Mouse (Mus musculus): ENCODE results near the gene Mlxip. TPM values are rescaled to one million over a fixed set of nuclear protein-coding genes. Genes with fewer than 3 reads are reported as not detected.
A peak's percentile ranks its signal among the peaks of the same experiment; 100 is the strongest.

The Mlxip gene
- polyA plus RNA-seq, 1 experiment, result 61.2 TPM

GRCm38 (mm10) chr5:123378712-123379111, 15.9 kb upstream of the Mlxip start:
- Histone ChIP-seq H3K4me1 (ENCODE audit: control insufficient read depth, insufficient read depth, low read length) (peaks cover 4% of the 10 kb centered on the region; the same call in 1 of the 2 replicates), H3K4me3 (replicated peaks; ENCODE audit: extremely low read depth, low read depth, low read length) (no peak overlapping the region)
- 80% methylated on average over 9 of the region's 9 CpGs for WGBS
- no peak for DNase-seq
- TF ChIP-seq POLR2A (IDR thresholded peaks at IDR 0.05; ENCODE audit: borderline replicate concordance, extremely low read depth, low read depth, low read length) (no peak), CTCF (IDR thresholded peaks at IDR 0.05; ENCODE audit: insufficient read depth, low read length) (no peak)

GRCm38 (mm10) chr5:123379504-123379931, 15.1 kb upstream of the Mlxip start:
- no peak for TF ChIP-seq POLR2A (IDR thresholded peaks at IDR 0.05; ENCODE audit: borderline replicate concordance, extremely low read depth, low read depth, low read length)
- TF ChIP-seq CTCF (IDR thresholded peaks at IDR 0.05; ENCODE audit: insufficient read depth, low read length), result no peak
- DNase-seq, result no peak
- Histone ChIP-seq H3K4me1 (ENCODE audit: control insufficient read depth, insufficient read depth, low read length) (peaks cover 4% of the 10 kb centered on the region; the same call in 1 of the 2 replicates), H3K4me3 (replicated peaks; ENCODE audit: extremely low read depth, low read depth, low read length) (no peak overlapping the region)
- WGBS, result 47% methylated on average over 5 of the region's 5 CpGs

GRCm38 (mm10) chr5:123381968-123382367, 12.6 kb upstream of the Mlxip start:
- TF ChIP-seq POLR2A (IDR thresholded peaks at IDR 0.05; ENCODE audit: borderline replicate concordance, extremely low read depth, low read depth, low read length), result no peak
- no peak for TF ChIP-seq CTCF (IDR thresholded peaks at IDR 0.05; ENCODE audit: insufficient read depth, low read length)
- no peak overlapping the region for H3K4me3 ChIP-seq (replicated peaks; ENCODE audit: extremely low read depth, low read depth, low read length)
- DNase-seq, result no peak
- peaks cover 3% of the 10 kb centered on the region; the same call in 1 of the 2 replicates for H3K4me1 ChIP-seq (ENCODE audit: control insufficient read depth, insufficient read depth, low read length)
- 12% methylated on average over 20 of the region's 20 CpGs for WGBS

GRCm38 (mm10) chr5:123382686-123383085, 11.9 kb upstream of the Mlxip start:
- Histone ChIP-seq H3K4me3 (replicated peaks; ENCODE audit: extremely low read depth, low read depth, low read length) (no peak overlapping the region), H3K4me1 (ENCODE audit: control insufficient read depth, insufficient read depth, low read length) (no peaks in the 10 kb centered on the region)
- 88% methylated on average over 8 of the region's 8 CpGs for WGBS
- DNase-seq, result no peak
- no peak for TF ChIP-seq POLR2A (IDR thresholded peaks at IDR 0.05; ENCODE audit: borderline replicate concordance, extremely low read depth, low read depth, low read length)
- TF ChIP-seq CTCF (IDR thresholded peaks at IDR 0.05; ENCODE audit: insufficient read depth, low read length), result no peak

- WGBS, result 35% methylated on average over 3 of the region's 3 CpGs
- TF ChIP-seq CTCF (IDR thresholded peaks at IDR 0.05; ENCODE audit: insufficient read depth, low read length) (no peak), POLR2A (IDR thresholded peaks at IDR 0.05; ENCODE audit: borderline replicate concordance, extremely low read depth, low read depth, low read length) (no peak)
- DNase-seq, result no peak
- Histone ChIP-seq H3K4me3 (replicated peaks; ENCODE audit: extremely low read depth, low read depth, low read length) (no peak overlapping the region), H3K4me1 (ENCODE audit: control insufficient read depth, insufficient read depth, low read length) (no peaks in the 10 kb centered on the region)
Measured at GRCm38 (mm10) chr5:123388452-123388851, 6.1 kb upstream of the Mlxip start.

GRCm38 (mm10) chr5:123390536-123391441, 3.8 kb upstream of the Mlxip start:
- Histone ChIP-seq H3K4me1 (ENCODE audit: control insufficient read depth, insufficient read depth, low read length) (peaks cover 3% of the 10 kb centered on the region; the same call in 1 of the 2 replicates), H3K4me3 (replicated peaks; ENCODE audit: extremely low read depth, low read depth, low read length) (no peak overlapping the region)
- 25% methylated on average over 17 of the region's 17 CpGs for WGBS
- no peak for DNase-seq
- no peak for TF ChIP-seq CTCF (IDR thresholded peaks at IDR 0.05; ENCODE audit: insufficient read depth, low read length)

- WGBS, result 23% methylated on average over 5 of the region's 5 CpGs
- no peak for DNase-seq
- peaks cover 8% of the 10 kb centered on the region for H3K4me1 ChIP-seq (ENCODE audit: control insufficient read depth, insufficient read depth, low read length)
- TF ChIP-seq CTCF (IDR thresholded peaks at IDR 0.05; ENCODE audit: insufficient read depth, low read length) (no peak), POLR2A (IDR thresholded peaks at IDR 0.05; ENCODE audit: borderline replicate concordance, extremely low read depth, low read depth, low read length) (no peak)
- no peak overlapping the region for H3K4me3 ChIP-seq (replicated peaks; ENCODE audit: extremely low read depth, low read depth, low read length)
Measured at GRCm38 (mm10) chr5:123391442-123391809, 3.2 kb upstream of the Mlxip start.

GRCm38 (mm10) chr5:123393786-123394302, 754 bp upstream of the Mlxip start:
- DNase-seq, result no peak
- TF ChIP-seq CTCF (IDR thresholded peaks at IDR 0.05; ENCODE audit: insufficient read depth, low read length), result no peak
- no peak for TF ChIP-seq POLR2A (IDR thresholded peaks at IDR 0.05; ENCODE audit: borderline replicate concordance, extremely low read depth, low read depth, low read length)
- peak overlapping the region; percentile 23 for H3K4me3 ChIP-seq (replicated peaks; ENCODE audit: extremely low read depth, low read depth, low read length)
- 10% methylated on average over 5 of the region's 5 CpGs for whole genome bisulfite sequencing
- H3K4me1 ChIP-seq (ENCODE audit: control insufficient read depth, insufficient read depth, low read length), result peaks cover 17% of the 10 kb centered on the region

GRCm38 (mm10) chr5:123394957-123395881, 621 bp downstream of the Mlxip start:
- WGBS, result under 1% methylated on average over 65 of the region's 65 CpGs
- Histone ChIP-seq H3K4me3 (replicated peaks; ENCODE audit: extremely low read depth, low read depth, low read length) (peak overlapping the region; percentile 98), H3K4me1 (ENCODE audit: control insufficient read depth, insufficient read depth, low read length) (peaks cover 18% of the 10 kb centered on the region)
- peak; percentile 49 for DNase-seq
- TF ChIP-seq POLR2A (IDR thresholded peaks at IDR 0.05; ENCODE audit: borderline replicate concordance, extremely low read depth, low read depth, low read length) (no peak), CTCF (IDR thresholded peaks at IDR 0.05; ENCODE audit: insufficient read depth, low read length) (no peak)
